Mouse (Mus musculus) kidney, adult 2 months (tissue): ENCODE measurements at regions not wholly inside any gene's neighbourhood (a gene's known extent, or its start where the extent isn't known, plus 50 kb on each side); places are given as distances from the start of the nearest gene placed in this dataset.

ENCODE experiments used
- DNase-seq: peaks from one replicate; pipeline ENCODE4 v3.0.0; 2021
- H3K27ac ChIP-seq: fragments of 200-500 bp; 2 replicates; pipeline ENCODE4 v1.5.1; 2012; ENCODE audit warnings: low read depth, low read length, control low read depth, inconsistent platforms; ENCODE audit not compliant: insufficient read depth
- H3K27me3 ChIP-seq: fragments of 200-500 bp; replicated peaks from 2 replicates; pipeline ENCODE4 v1.6.1; 2012; ENCODE audit warnings: mild to moderate bottlenecking, moderate library complexity, low read length, inconsistent platforms; ENCODE audit not compliant: control insufficient read depth, insufficient read depth
- H3K36me3 ChIP-seq: fragments of 200-500 bp; 2 replicates; pipeline ENCODE4 v1.6.1; 2012; ENCODE audit warnings: mild to moderate bottlenecking, moderate library complexity, low read length, inconsistent platforms; ENCODE audit not compliant: control insufficient read depth, insufficient read depth
- H3K4me1 ChIP-seq: fragments of 200-500 bp; 2 replicates; pipeline ENCODE4 v1.6.1; 2011; ENCODE audit warnings: low read length; ENCODE audit not compliant: control insufficient read depth, insufficient read depth
- H3K4me3 ChIP-seq: fragments of 200-500 bp; 2 replicates; pipeline ENCODE4 v1.5.1; 2011; ENCODE audit warnings: mild to moderate bottlenecking, low read depth, low read length, control low read depth; ENCODE audit not compliant: insufficient read depth
- CTCF ChIP-seq: fragments of 200-500 bp; conservative IDR thresholded peaks from 2 replicates; pipeline ENCODE4 v1.5.1; 2011; ENCODE audit warnings: low read depth, mild to moderate bottlenecking, control low read depth, low read length, moderate library complexity, mixed read lengths; ENCODE audit not compliant: insufficient read depth, insufficient read length
- POLR2A ChIP-seq: fragments of 200-500 bp; IDR thresholded peaks from one replicate; pipeline ENCODE4 v1.6.1; 2011; ENCODE audit warnings: low read depth, low read length, control low read depth
- WGBS: fragments of 180-500 bp; shearing (Covaris S2); methylation state at CpG from one replicate; pipeline ENCODE4 v1.1.7; 2018; 5-methylcytosine and 5-hydroxymethylcytosine counted together

GRCm38 (mm10) chr3:149720306-149720705 is 730.0 kb upstream of the Adgrl2 start:
- TF ChIP-seq CTCF, result no peak
- no peak for TF ChIP-seq POLR2A
- H3K27ac ChIP-seq, result no peak overlapping the region
- H3K4me1 ChIP-seq, result no peaks in the 10 kb centered on the region
- no peak overlapping the region for H3K4me3 ChIP-seq
- no peak for DNase-seq
- 92% methylated on average over 6 of the region's 6 CpGs for WGBS
- no peaks in the 10 kb centered on the region for H3K27me3 ChIP-seq
- no peaks in the 10 kb centered on the region for H3K36me3 ChIP-seq

- no peak for DNase-seq
- no peaks in the 10 kb centered on the region for H3K4me1 ChIP-seq
- H3K27me3 ChIP-seq, result no peaks in the 10 kb centered on the region
- H3K4me3 ChIP-seq, result no peak overlapping the region
- H3K27ac ChIP-seq, result no peak overlapping the region
- TF ChIP-seq POLR2A (no peak), CTCF (no peak)
- H3K36me3 ChIP-seq, result no peaks in the 10 kb centered on the region
- WGBS, result 36% methylated on average over 10 of the region's 10 CpGs
These were observed 715.4 kb upstream of the Adgrl2 start for GRCm38 (mm10) chr3:149705724-149706123.

- DNase-seq, result no peak
- Histone ChIP-seq H3K36me3 (no peaks in the 10 kb centered on the region), H3K4me1 (no peaks in the 10 kb centered on the region), H3K27me3 (no peaks in the 10 kb centered on the region), H3K4me3 (peak overlapping the region; percentile 28; the same call in 1 of the 2 replicates), H3K27ac (no peak overlapping the region)
- TF ChIP-seq POLR2A (no peak), CTCF (no peak)
- 34% methylated on average over 12 of the region's 12 CpGs for WGBS
These were observed 715.0 kb upstream of the Adgrl2 start for GRCm38 (mm10) chr3:149705322-149705721.

- TF ChIP-seq CTCF, result no peak
- TF ChIP-seq POLR2A, result no peak
- no peaks in the 10 kb centered on the region for H3K27me3 ChIP-seq
- no peak overlapping the region for H3K4me3 ChIP-seq
- H3K27ac ChIP-seq, result no peak overlapping the region
- H3K36me3 ChIP-seq, result no peaks in the 10 kb centered on the region
- no peaks in the 10 kb centered on the region for H3K4me1 ChIP-seq
- DNase-seq, result no peak
- WGBS, result 87% methylated on average over 4 of the region's 4 CpGs
These were observed 714.1 kb upstream of the Adgrl2 start for GRCm38 (mm10) chr3:149704478-149704877.

- H3K27me3 ChIP-seq, result no peaks in the 10 kb centered on the region
- H3K4me3 ChIP-seq, result no peak overlapping the region
- WGBS, result 85% methylated on average over 4 of the region's 4 CpGs
- no peaks in the 10 kb centered on the region for H3K36me3 ChIP-seq
- TF ChIP-seq CTCF (no peak), POLR2A (no peak)
- DNase-seq, result no peak
- no peaks in the 10 kb centered on the region for H3K4me1 ChIP-seq
- H3K27ac ChIP-seq, result no peak overlapping the region
These were observed 693.2 kb upstream of the Adgrl2 start for GRCm38 (mm10) chr3:149683561-149683960.

- DNase-seq, result no peak
- H3K4me3 ChIP-seq, result no peak overlapping the region
- WGBS, result 76% methylated on average over 5 of the region's 5 CpGs
- no peaks in the 10 kb centered on the region for H3K36me3 ChIP-seq
- TF ChIP-seq CTCF (no peak), POLR2A (no peak)
- no peak overlapping the region for H3K27ac ChIP-seq
- no peaks in the 10 kb centered on the region for H3K27me3 ChIP-seq
- no peaks in the 10 kb centered on the region for H3K4me1 ChIP-seq
These were observed 691.9 kb upstream of the Adgrl2 start for GRCm38 (mm10) chr3:149682246-149682645.

- H3K4me3 ChIP-seq, result no peak overlapping the region
- DNase-seq, result no peak
- TF ChIP-seq POLR2A (no peak), CTCF (no peak)
- no peaks in the 10 kb centered on the region for H3K27me3 ChIP-seq
- no peaks in the 10 kb centered on the region for H3K4me1 ChIP-seq
- no peak overlapping the region for H3K27ac ChIP-seq
- H3K36me3 ChIP-seq, result no peaks in the 10 kb centered on the region
These were observed 683.6 kb upstream of the Adgrl2 start for GRCm38 (mm10) chr3:149673926-149674325.

- Histone ChIP-seq H3K27me3 (no peaks in the 10 kb centered on the region), H3K36me3 (no peaks in the 10 kb centered on the region), H3K27ac (no peak overlapping the region), H3K4me3 (no peak overlapping the region), H3K4me1 (no peaks in the 10 kb centered on the region)
- DNase-seq, result no peak
- WGBS, result 91% methylated on average over 3 of the region's 3 CpGs
- TF ChIP-seq POLR2A (no peak), CTCF (no peak)
These were observed 674.3 kb upstream of the Adgrl2 start for GRCm38 (mm10) chr3:149664624-149665023.
